Mouse (Mus musculus) testis, adult 2 months (tissue): ENCODE measurements around the gene Ksr1.

Experiments
- CTCF ChIP-seq: fragments of 200-500 bp; IDR thresholded peaks from 2 replicates; pipeline ENCODE4 v1.5.1; 2012; ENCODE audit warnings: low read depth, mild to moderate bottlenecking, inconsistent platforms, low read length, moderate library complexity; ENCODE audit not compliant: control insufficient read depth, insufficient read depth, insufficient replicate concordance
- POLR2A ChIP-seq: fragments of 200-500 bp; IDR thresholded peaks from 2 replicates; pipeline ENCODE4 v1.6.1; 2012; ENCODE audit warnings: low read depth, mild to moderate bottlenecking, inconsistent platforms, low read length, moderate library complexity; ENCODE audit not compliant: control insufficient read depth

- TF ChIP-seq POLR2A (no peak), CTCF (peak; percentile 77)
Measured at GRCm38 (mm10) chr11:79018954-79019704, 127.1 kb downstream of the Ksr1 start.
